Mouse (Mus musculus) testis, postnatal 14 days (tissue): Measurements from ENCODE around the gene Oasl2.
"Not testable (repeated sequence)": the region's sequence is repeated elsewhere in the genome, so short reads cannot be mapped to it uniquely, and the experiment has no call there.

ENCODE experiments used
- DNase-seq: peaks from one replicate; pipeline ENCODE4 v3.0.0; 2021; ENCODE audit warnings: low spot score

Gene Oasl2

GRCm38 (mm10) chr5:114896688-114897373 is at the start of gene Oasl2:
TSS of gene Oasl2 (plus strand) at chr5:114896936.
- no peak for DNase-seq

GRCm38 (mm10) chr5:114851565-114852236 is 45.0 kb upstream of the Oasl2 start:
- DNase-seq, result no peak

GRCm38 (mm10) chr5:114853364-114853763 is 43.4 kb upstream of the Oasl2 start, which contains the start of gene 4930519G04Rik:
TSS of gene 4930519G04Rik (plus strand) at chr5:114853664.
- not testable (repeated sequence) for DNase-seq

DNA sequence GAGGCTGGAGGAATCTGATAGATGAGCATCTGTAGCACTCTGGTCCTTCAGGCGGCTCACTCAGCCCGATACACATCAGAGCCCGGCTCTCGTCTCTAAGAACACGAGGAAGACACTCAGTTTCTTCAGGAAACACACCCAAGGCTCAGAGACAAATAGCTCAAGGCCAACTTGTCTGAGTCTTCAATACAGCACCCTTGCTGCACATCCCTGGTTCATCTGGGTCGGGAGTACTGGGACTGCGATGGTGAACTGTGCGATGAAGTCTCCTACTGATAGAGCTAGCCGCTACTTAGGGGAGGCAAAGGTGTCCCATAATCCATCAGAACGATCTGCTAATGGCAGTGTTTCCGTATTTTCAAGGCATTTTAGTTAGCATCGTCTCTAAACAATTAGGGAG is 38.2 kb upstream of the Oasl2 start, which contains the start of gene Gm9936:
Gene Gm9936, minus strand, starts transcription at position 101 of the 400 bp plus-strand sequence.
- DNase-seq, result no peak

DNA sequence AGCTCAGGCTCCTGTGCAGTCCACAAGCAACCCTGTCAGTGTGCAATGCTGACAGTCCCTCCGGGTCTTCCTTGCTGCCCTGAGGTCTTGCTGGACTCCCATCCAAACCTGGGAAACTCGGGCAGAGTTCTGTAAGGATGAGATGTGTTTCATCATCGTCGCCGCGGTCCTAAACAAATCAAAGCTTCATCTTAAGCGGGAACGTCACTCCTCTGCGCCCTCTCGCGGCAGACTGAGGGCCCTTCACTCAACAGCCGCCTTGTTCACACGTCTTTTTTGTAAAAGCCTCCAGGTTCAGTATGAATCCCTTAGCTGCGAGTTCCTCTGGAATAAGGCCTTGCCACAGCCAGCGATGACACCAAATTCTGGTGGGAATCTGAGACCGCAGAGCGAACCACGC is 37.5 kb upstream of the Oasl2 start:
- no peak for DNase-seq

DNA sequence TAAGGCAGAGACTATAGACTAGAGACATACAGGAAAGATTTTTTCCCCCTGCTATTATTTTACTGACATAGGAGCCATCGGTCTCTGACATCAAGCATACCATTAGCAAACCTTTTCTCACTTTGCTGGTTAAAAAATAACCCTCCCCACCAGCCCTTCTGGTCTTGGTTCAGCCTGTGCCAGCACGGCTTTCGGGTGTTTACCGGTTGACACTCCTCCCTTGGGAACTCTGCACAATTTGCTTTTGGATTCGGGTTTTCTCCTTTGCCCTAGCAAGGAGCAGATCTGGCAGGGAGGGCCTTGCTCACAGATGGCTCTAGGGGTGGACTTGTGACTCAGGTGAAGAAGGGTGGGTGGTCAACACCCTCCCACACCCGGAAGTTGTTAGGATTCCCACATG is 35.0 kb upstream of the Oasl2 start:
- no peak for DNase-seq

GRCm38 (mm10) chr5:114864813-114865212 is 31.9 kb upstream of the Oasl2 start:
- no peak for DNase-seq

GRCm38 (mm10) chr5:114865279-114865678 is 31.5 kb upstream of the Oasl2 start:
- DNase-seq, result no peak

GRCm38 (mm10) chr5:114875858-114876257 is 20.9 kb upstream of the Oasl2 start:
- no peak for DNase-seq

GRCm38 (mm10) chr5:114876331-114876730 is 20.4 kb upstream of the Oasl2 start:
- DNase-seq, result no peak

DNA sequence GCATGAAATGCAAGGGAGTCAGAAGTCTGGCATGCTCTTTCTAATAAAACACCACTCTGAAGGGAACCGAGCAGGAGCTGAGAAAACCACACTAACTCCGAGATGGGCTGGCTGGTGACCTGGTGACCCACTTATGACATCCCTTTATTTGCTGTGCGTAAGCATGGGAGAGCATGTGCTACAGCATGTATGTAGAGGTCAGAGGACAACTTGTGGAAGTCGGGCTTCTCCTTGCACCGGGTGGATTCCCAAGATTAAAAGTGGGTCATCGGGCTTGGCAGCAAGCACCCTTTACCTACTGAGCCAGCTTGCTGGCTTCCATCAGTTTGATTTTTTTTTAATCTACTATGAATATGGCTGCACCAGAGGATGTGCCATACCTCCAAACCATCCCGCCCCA is 19.2 kb upstream of the Oasl2 start:
- DNase-seq, result no peak

- no peak for DNase-seq
Measured at GRCm38 (mm10) chr5:114879399-114879798, 17.3 kb upstream of the Oasl2 start.

GRCm38 (mm10) chr5:114882319-114882718 is 14.4 kb upstream of the Oasl2 start:
- DNase-seq, result not testable (repeated sequence)

DNA sequence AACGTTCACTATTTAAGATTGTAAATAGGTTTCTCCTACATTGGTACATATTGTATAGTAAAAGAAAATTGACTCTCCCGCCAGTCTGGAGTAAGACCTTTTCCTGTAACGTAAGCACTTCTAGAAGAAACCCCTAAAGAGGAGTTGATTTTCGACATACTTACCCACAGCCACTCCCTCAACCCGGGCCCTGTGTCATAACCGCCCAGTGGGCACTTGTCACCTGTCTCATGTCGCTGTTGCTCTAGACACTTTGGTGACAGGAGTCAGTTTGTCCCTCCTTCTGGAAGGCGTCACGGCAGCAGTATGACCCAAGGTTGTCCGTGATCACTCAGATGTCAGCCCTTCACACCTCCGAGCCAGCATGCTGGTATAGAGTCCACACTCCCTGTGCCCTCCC is 13.7 kb upstream of the Oasl2 start:
- DNase-seq, result no peak

- DNase-seq, result no peak
Measured at GRCm38 (mm10) chr5:114886801-114887200, 9.9 kb upstream of the Oasl2 start.

- DNase-seq, result no peak
Measured at GRCm38 (mm10) chr5:114888995-114889394, 7.7 kb upstream of the Oasl2 start.

DNA sequence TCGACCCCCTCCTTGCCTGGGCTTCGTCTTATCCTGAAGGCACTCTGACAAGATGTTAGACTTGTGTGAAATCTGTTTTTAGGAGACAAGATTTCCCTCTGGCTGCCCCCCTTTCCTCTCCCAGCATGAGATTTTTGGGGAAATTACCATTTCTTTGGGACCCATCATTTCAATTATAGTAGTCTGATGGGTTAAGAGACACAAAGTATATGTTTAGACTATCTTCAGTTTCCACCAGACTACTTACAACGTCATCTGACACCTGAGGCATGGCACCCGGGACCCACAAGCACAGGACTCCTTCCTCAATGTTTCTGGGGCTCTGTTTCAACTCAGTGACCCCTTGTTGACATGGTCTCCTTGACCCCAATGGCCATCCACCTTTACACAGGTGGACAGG is 1.2 kb upstream of the Oasl2 start:
- DNase-seq, result no peak

DNA sequence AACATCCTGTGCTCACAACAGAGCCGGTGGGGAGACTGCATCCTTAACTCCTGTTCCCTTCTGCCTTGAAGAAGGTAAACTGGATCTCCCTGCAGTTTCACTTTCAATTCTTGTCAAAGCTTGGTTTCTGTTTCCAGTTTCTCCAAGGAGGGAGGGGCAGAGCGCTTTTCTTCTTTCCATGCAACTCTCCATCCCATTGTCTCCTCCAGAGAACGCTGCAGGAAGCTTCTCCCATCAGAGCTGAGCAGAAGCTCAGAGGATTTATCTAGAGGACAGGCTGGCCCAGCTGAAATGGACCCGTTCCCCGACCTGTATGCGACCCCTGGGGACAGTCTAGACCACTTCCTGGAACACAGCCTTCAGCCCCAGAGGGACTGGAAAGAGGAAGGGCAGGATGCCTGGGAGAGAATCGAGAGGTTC is 648 bp downstream of the Oasl2 start:
- DNase-seq, result peak; percentile 31

GRCm38 (mm10) chr5:114898857-114899256 is 2.1 kb downstream of the Oasl2 start:
- peak; percentile 66 for DNase-seq

DNA sequence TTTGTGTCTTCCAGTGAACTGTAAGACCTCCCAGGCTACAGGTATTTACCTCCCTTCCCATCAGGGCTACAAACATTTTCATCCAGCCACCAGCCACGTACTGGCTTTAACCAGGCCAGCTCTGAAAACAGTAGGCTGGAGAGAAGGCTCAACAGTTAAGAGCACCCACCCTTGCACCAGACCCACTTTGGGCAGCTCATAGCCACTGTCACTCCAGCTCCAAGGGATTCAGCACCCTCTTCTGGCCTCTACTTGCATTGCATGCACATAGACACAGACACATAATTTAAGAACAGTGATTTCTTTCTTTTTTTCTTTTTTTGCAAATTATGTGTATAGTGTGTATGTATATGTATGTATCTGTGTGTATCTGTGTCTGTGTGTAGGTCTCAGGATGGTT is 5.7 kb downstream of the Oasl2 start:
- DNase-seq, result no peak

DNA sequence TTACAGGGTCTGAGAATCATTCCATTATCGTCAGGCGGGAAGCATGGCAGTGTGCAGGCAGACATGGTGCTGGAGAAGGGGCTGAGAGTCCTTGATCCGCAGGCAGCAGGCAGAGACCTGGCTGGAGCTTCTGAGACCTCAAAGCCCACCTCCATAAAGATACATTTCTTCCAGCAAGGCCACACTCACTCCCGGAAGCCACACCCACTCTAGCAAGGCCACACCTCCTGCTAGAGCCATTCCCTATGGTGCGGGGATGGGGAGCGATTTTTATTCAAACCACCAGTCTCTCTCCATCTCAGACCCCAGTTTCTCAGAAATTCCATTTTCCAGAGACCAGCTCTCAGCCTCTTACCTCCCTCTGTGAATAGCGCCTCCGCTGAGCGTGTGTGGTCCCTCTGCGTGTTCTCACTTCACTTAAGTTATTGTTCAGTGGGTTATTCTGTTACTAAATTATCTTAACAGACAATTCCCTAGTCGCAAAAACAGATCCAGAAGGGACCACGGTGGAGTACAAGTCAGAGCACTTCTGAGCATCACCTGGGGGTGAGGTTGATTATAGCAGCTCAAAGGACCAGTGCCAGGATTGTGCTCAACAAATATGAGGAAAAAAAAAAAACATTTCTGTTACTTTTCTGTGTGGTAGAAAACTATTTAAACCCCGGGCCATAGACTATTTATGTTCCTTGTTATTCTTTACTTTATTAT is 12.0 kb downstream of the Oasl2 start:
- no peak for DNase-seq

- DNase-seq, result no peak
Measured at GRCm38 (mm10) chr5:114913686-114914085, 16.9 kb downstream of the Oasl2 start.

DNA sequence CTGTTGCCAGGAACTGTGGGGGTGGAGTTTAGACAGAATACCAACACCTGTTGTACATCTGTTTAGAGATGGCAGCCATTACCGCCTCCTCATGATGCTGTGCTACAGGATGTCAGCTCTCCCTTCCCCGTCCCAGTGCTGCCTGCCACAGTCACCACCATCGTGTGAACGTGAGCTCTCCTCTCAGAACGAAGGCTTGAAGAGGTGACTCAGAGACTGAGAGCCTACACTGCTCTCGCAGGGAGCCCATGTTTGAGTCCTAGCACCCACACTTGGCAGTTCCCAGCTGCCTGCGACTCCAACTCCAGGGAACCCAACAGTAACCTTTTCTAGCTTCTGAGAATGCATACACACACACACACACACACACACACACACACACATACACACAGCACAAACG is 18.1 kb downstream of the Oasl2 start:
- DNase-seq, result no peak
